Mouse (Mus musculus): ENCODE measurements around the gene Snrpa1.
"Not testable (repeated sequence)": the region's sequence is repeated elsewhere in the genome, so short reads cannot be mapped to it uniquely, and the experiment has no call there.

Gene Snrpa1

GRCm38 (mm10) chr7:66058703-66059102, at the start of gene Snrpa1:
Gene Snrpa1 (plus strand): TSS chr7:66059003.
- DNase-seq (ENCODE audit: low spot score) = no peak

GRCm38 (mm10) chr7:66010518-66010917, 48.3 kb upstream of the Snrpa1 start:
- no peak for DNase-seq (ENCODE audit: low spot score)

GRCm38 (mm10) chr7:66027747-66028146, 31.1 kb upstream of the Snrpa1 start:
- DNase-seq (ENCODE audit: low spot score) = no peak

- no peak for DNase-seq (ENCODE audit: low spot score)
Measured at GRCm38 (mm10) chr7:66028766-66029512, 29.9 kb upstream of the Snrpa1 start.

- DNase-seq (ENCODE audit: low spot score) = no peak
Measured at GRCm38 (mm10) chr7:66036809-66037208, 22.0 kb upstream of the Snrpa1 start.

- DNase-seq (ENCODE audit: low spot score) = no peak
Measured at GRCm38 (mm10) chr7:66038261-66038660, 20.5 kb upstream of the Snrpa1 start.

- no peak for DNase-seq (ENCODE audit: low spot score)
Measured at GRCm38 (mm10) chr7:66038730-66039129, 20.1 kb upstream of the Snrpa1 start.

- no peak for DNase-seq (ENCODE audit: low spot score)
Measured at GRCm38 (mm10) chr7:66040026-66040814, 18.6 kb upstream of the Snrpa1 start.

GRCm38 (mm10) chr7:66043552-66044459, 15.0 kb upstream of the Snrpa1 start, which contains the start of gene Gm45213:
Gene Gm45213 (plus strand): TSS chr7:66043602.
- no peak for DNase-seq (ENCODE audit: low spot score)

GRCm38 (mm10) chr7:66044617-66045016, 14.2 kb upstream of the Snrpa1 start:
- no peak for DNase-seq (ENCODE audit: low spot score)

GRCm38 (mm10) chr7:66046921-66047918, 11.6 kb upstream of the Snrpa1 start:
- no peak for DNase-seq (ENCODE audit: low spot score)

- DNase-seq (ENCODE audit: low spot score) = no peak
Measured at GRCm38 (mm10) chr7:66047975-66048374, 10.8 kb upstream of the Snrpa1 start.

- no peak for DNase-seq (ENCODE audit: low spot score)
Measured at GRCm38 (mm10) chr7:66048446-66049230, 10.2 kb upstream of the Snrpa1 start.

- DNase-seq (ENCODE audit: low spot score) = no peak
Measured at GRCm38 (mm10) chr7:66053946-66054483, 4.8 kb upstream of the Snrpa1 start.

GRCm38 (mm10) chr7:66055356-66055755, 3.4 kb upstream of the Snrpa1 start:
- DNase-seq (ENCODE audit: low spot score) = not testable (repeated sequence)

GRCm38 (mm10) chr7:66060066-66060956, 1.5 kb downstream of the Snrpa1 start:
- peak; percentile 85 for DNase-seq (ENCODE audit: low spot score)

GRCm38 (mm10) chr7:66061057-66061456, 2.3 kb downstream of the Snrpa1 start:
- no peak for DNase-seq (ENCODE audit: low spot score)

GRCm38 (mm10) chr7:66076411-66076810, 17.6 kb downstream of the Snrpa1 start:
- no peak for DNase-seq (ENCODE audit: low spot score)
